19 mouse cellular contexts compared by ENCODE assay signal in genomic region chr4:45411181-45411790, GRCm38 (mm10).
"Had no signal": no experiment of that assay in that cellular context is flagged by ENCODE, and none has a peak within 500 bp of the region (broad histone marks: within the 10 kb centered on the region; RNA-seq: fewer than 3 reads in every experiment).

No protein-coding gene starts in this region.

- H3K4me2 ChIP-seq: lung, embryonic 15.5 days; neural tube, embryonic 13.5 days; neural tube, embryonic 15.5 days had no signal

- H3K9ac ChIP-seq: liver, embryonic 14.5 days; lung, embryonic 15.5 days; neural tube, embryonic 13.5 days; neural tube, embryonic 15.5 days had no signal

- H3K9me3 ChIP-seq: lung, embryonic 15.5 days; midbrain, embryonic 10.5 days; neural tube, embryonic 13.5 days; neural tube, embryonic 15.5 days had no signal

- H3K36me3 ChIP-seq: lung, embryonic 15.5 days; midbrain, embryonic 10.5 days; neural tube, embryonic 13.5 days; neural tube, embryonic 15.5 days had no signal

- H3K27ac ChIP-seq: liver, embryonic 14.5 days; lung, embryonic 15.5 days; midbrain, embryonic 10.5 days; neural tube, embryonic 13.5 days; neural tube, embryonic 15.5 days had no signal

- H3K4me3 ChIP-seq: lung, embryonic 15.5 days; midbrain, embryonic 10.5 days; myocyte; neural tube, embryonic 13.5 days; neural tube, embryonic 15.5 days had no signal

- H3K27me3 ChIP-seq: lung, embryonic 15.5 days; neural tube, embryonic 13.5 days; neural tube, embryonic 15.5 days had no signal

- ATAC-seq: midbrain, embryonic 16.5 days had no signal

- DNase-seq: lung, adult 18-20 months; lung, postnatal 10 days; lung, postnatal 4 days; midbrain, embryonic 14.5 days; retina, postnatal 1 day; right cerebral cortex, adult 18-20 months; right cerebral cortex, postnatal 25 days; right cerebral cortex, postnatal 4 days; spleen, adult 18-20 months; thymus, adult 18-20 months; thymus, postnatal 14 days; thymus, postnatal 36 days had no signal
